Mouse (Mus musculus): ENCODE measurements around the gene 5430419D17Rik. TPM values are rescaled to one million over a fixed set of nuclear protein-coding genes. Genes with fewer than 3 reads are reported as not detected.

Gene 5430419D17Rik
- total and polyA plus RNA-seq, 3 experiments, result not detected

DNA sequence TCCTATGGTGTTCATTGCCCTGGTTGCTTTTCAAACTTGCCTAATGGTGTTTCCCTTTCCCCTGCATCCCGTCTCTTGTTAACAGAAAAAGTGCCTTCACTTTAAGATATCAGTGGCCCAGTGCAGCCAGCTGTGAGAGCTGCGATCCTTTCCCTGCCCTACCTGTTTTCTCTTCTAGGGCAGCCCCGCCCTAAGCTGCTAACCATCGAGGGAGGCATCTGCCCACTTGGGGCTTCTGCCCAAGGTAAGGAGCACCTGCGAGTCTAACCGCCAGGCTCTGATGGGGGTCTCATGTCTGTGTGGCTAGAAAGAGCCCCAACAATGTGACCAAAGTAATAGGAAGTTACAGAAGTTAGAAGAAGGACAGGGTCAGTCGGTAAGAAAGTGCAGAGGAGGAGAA, 12.0 kb upstream of the 5430419D17Rik start:
- no peak overlapping the region for H3K4me3 ChIP-seq (replicated peaks in 1 of 3; ENCODE audit: low read depth in 2 of 3, low read length in 2 of 3, poor library complexity in 1 of 3)
- DNase-seq (ENCODE audit: extremely low read depth), result no peak
- in situ Hi-C loops (cut with MboI; ENCODE audit: low pct_ligation_motif_present, low pct_unique_long_range_greater_than_20kb, low sequenced_read_pairs), result no loop called here
- no peaks in the 10 kb centered on the region for H3K4me1 ChIP-seq (ENCODE audit: control insufficient read depth in 1 of 2, insufficient read depth in 2 of 2)
- no peak for TF ChIP-seq JUND (conservative IDR thresholded peaks at IDR 0.05; ENCODE audit: low read depth, low read length)
- no peak for TF ChIP-seq ZMIZ1 (IDR thresholded peaks at IDR 0.05; ENCODE audit: low read depth, low read length)
- no peak for TF ChIP-seq SMC3 (IDR thresholded peaks at IDR 0.05; ENCODE audit: low read depth, low read length)
- no peak for TF ChIP-seq SIN3A (IDR thresholded peaks at IDR 0.05; ENCODE audit: low read length)
- no peak for TF ChIP-seq PAX5 (IDR thresholded peaks at IDR 0.05; ENCODE audit: low read length)
- no peak for TF ChIP-seq RCOR1 (conservative IDR thresholded peaks at IDR 0.05; ENCODE audit: low read depth, low read length)
- TF ChIP-seq MYC (IDR thresholded peaks at IDR 0.05; ENCODE audit: low read depth, low read length), result no peak
- no peak for TF ChIP-seq E2F4 (IDR thresholded peaks at IDR 0.05; ENCODE audit: insufficient replicate concordance, low read depth, low read length)
- no peak for TF ChIP-seq CHD2 (IDR thresholded peaks at IDR 0.05; ENCODE audit: low read length)
- no peak for TF ChIP-seq EP300 (IDR thresholded peaks at IDR 0.05; ENCODE audit: low read length)
- TF ChIP-seq HCFC1 (IDR thresholded peaks at IDR 0.05; ENCODE audit: low read depth, low read length), result no peak
- no peak for TF ChIP-seq NRF1 (IDR thresholded peaks at IDR 0.05; ENCODE audit: low read depth, low read length)
- no peak for TF ChIP-seq CTCF (conservative IDR thresholded peaks at IDR 0.05 in 1 of 2, IDR thresholded peaks at IDR 0.05 in 1 of 2; ENCODE audit: low read depth in 2 of 2, low read length in 2 of 2)
- TF ChIP-seq USF2 (conservative IDR thresholded peaks at IDR 0.05; ENCODE audit: low read depth, low read length), result no peak
- TF ChIP-seq RAD21 (IDR thresholded peaks at IDR 0.05; ENCODE audit: low read depth, low read length), result no peak
- TF ChIP-seq ETS1 (conservative IDR thresholded peaks at IDR 0.05; ENCODE audit: low read depth, low read length), result no peak
- no peak for TF ChIP-seq ELF1 (IDR thresholded peaks at IDR 0.05; ENCODE audit: low read depth, low read length)
- no peak for TF ChIP-seq BHLHE40 (IDR thresholded peaks at IDR 0.05; ENCODE audit: low read depth, low read length)
- TF ChIP-seq POLR2AphosphoS2 (IDR thresholded peaks at IDR 0.05; ENCODE audit: low read depth, low read length), result no peak
- TF ChIP-seq UBTF (IDR thresholded peaks at IDR 0.05; ENCODE audit: low read depth, low read length), result no peak
- H3K27me3 ChIP-seq (replicated peaks), result peaks cover 33% of the 10 kb centered on the region
- no peak overlapping the region for H3K4me2 ChIP-seq (ENCODE audit: insufficient read depth, low read depth, poor library complexity, severe bottlenecking)
- dilution Hi-C loops (cut with MboI; ENCODE audit: extremely low pct_ligation_motif_present, extremely low pct_unique_long_range_greater_than_20kb, low sequenced_read_pairs), result no loop called here
- H3K79me2 ChIP-seq (replicated peaks; ENCODE audit: control insufficient read depth, extremely low read depth, insufficient read depth, poor library complexity, severe bottlenecking), result no peaks in the 10 kb centered on the region
- H3K9ac ChIP-seq (ENCODE audit: insufficient read depth, low read depth), result no peak overlapping the region
- H3K9me3 ChIP-seq (replicated peaks; ENCODE audit: low read length), result no peaks in the 10 kb centered on the region
- H3K36me3 ChIP-seq (replicated peaks in 1 of 2; ENCODE audit: control insufficient read depth in 1 of 2, insufficient read depth in 1 of 2, low read length in 1 of 2), result no peaks in the 10 kb centered on the region
- no peak overlapping the region for H3K27ac ChIP-seq (ENCODE audit: insufficient read depth, low read depth)

DNA sequence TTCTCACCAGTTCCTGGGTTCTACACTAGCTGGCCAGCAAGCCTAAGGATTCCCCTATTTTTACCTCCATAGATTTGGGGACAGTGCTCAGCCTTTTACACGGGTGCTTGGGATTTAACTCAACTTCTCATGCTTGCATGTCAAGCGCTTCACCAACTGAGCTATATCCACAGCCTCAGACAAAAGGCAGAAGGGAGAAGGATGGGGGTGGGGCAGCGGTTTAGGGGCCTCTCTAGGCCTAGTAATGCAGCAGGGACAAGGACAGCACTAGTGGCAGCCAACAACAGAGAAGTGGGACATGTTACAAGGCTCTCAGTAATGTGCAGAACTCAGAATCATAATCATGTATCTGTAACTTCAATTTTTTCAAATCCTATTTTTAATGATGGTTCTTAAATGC, 6.4 kb upstream of the 5430419D17Rik start:
- Histone ChIP-seq H3K36me3 (replicated peaks in 1 of 2; ENCODE audit: control insufficient read depth in 1 of 2, insufficient read depth in 1 of 2, low read length in 1 of 2) (no peaks in the 10 kb centered on the region), H3K4me2 (ENCODE audit: insufficient read depth, low read depth, poor library complexity, severe bottlenecking) (no peak overlapping the region), H3K9ac (ENCODE audit: insufficient read depth, low read depth) (no peak overlapping the region), H3K4me3 (replicated peaks in 1 of 3; ENCODE audit: low read depth in 2 of 3, low read length in 2 of 3, poor library complexity in 1 of 3) (no peak overlapping the region), H3K9me3 (replicated peaks; ENCODE audit: low read length) (peaks cover 2% of the 10 kb centered on the region), H3K27me3 (replicated peaks) (peaks cover 49% of the 10 kb centered on the region), H3K79me2 (replicated peaks; ENCODE audit: control insufficient read depth, extremely low read depth, insufficient read depth, poor library complexity, severe bottlenecking) (no peaks in the 10 kb centered on the region), H3K4me1 (ENCODE audit: control insufficient read depth in 1 of 2, insufficient read depth in 2 of 2) (no peaks in the 10 kb centered on the region), H3K27ac (ENCODE audit: insufficient read depth, low read depth) (no peak overlapping the region)
- in situ Hi-C loops (cut with MboI; ENCODE audit: low pct_ligation_motif_present, low pct_unique_long_range_greater_than_20kb, low sequenced_read_pairs) (no loop called here), dilution Hi-C loops (cut with MboI; ENCODE audit: extremely low pct_ligation_motif_present, extremely low pct_unique_long_range_greater_than_20kb, low sequenced_read_pairs) (no loop called here)
- no peak for DNase-seq (ENCODE audit: extremely low read depth)
- TF ChIP-seq TCF12 (IDR thresholded peaks at IDR 0.05; ENCODE audit: low read depth, low read length) (no peak), PAX5 (IDR thresholded peaks at IDR 0.05; ENCODE audit: low read length) (no peak), MAZ (IDR thresholded peaks at IDR 0.05; ENCODE audit: low read depth, low read length) (no peak), ZKSCAN1 (IDR thresholded peaks at IDR 0.05; ENCODE audit: borderline replicate concordance, low read depth, low read length) (no peak), BHLHE40 (IDR thresholded peaks at IDR 0.05; ENCODE audit: low read depth, low read length) (no peak), MAFK (IDR thresholded peaks at IDR 0.05; ENCODE audit: insufficient replicate concordance, low read length) (no peak), KAT2A (IDR thresholded peaks at IDR 0.05; ENCODE audit: insufficient replicate concordance, low read length) (no peak), ZC3H11A (IDR thresholded peaks at IDR 0.05; ENCODE audit: low read depth, low read length) (no peak), HCFC1 (IDR thresholded peaks at IDR 0.05; ENCODE audit: low read depth, low read length) (no peak), NELFE (IDR thresholded peaks at IDR 0.05; ENCODE audit: low read depth, low read length) (no peak), MYC (IDR thresholded peaks at IDR 0.05; ENCODE audit: low read depth, low read length) (no peak)
